Mouse (Mus musculus) layer of hippocampus, adult 2 months (tissue): ENCODE data around the gene Ptpn18. TPM values are rescaled to one million over a fixed set of nuclear protein-coding genes. Genes with fewer than 3 reads are reported as not detected.
"Not testable (repeated sequence)": the region's sequence is repeated elsewhere in the genome, so short reads cannot be mapped to it uniquely, and the experiment has no call there.

ENCODE experiments used
- DNase-seq, 2 experiments: peaks; one replicate each; pipeline ENCODE4 v3.0.0; 2022; ENCODE audit warnings: low spot score in 2 of 2
- H3K27ac ChIP-seq: fragments of 200-600 bp; 2 replicates; pipeline ENCODE4 v1.8.1; 2022
- H3K4me3 ChIP-seq: fragments of 200-600 bp; 2 replicates; pipeline ENCODE4 v1.8.1; 2022; ENCODE audit warnings: mild to moderate bottlenecking
- CTCF ChIP-seq: fragments of 200-600 bp; conservative IDR thresholded peaks from 2 replicates; pipeline ENCODE4 v1.8.1; 2022; ENCODE audit warnings: antibody characterized with exemption, mild to moderate bottlenecking, moderate library complexity
- microRNA-seq, 2 experiments: library from miRNA; unstranded; fragments of <30 nt; microRNA quantifications; one replicate each; pipeline ENCODE4 v1.2.0; 2021
- total RNA-seq, 2 experiments: library from RNA; stranded (reverse); gene quantifications; 2 replicates each; pipeline ENCODE4 v1.2.3; 2021

The Ptpn18 gene
- total RNA-seq, 2 experiments from 2014 or later, result 5.0 to 6.3 TPM

GRCm38 (mm10) chr1:34505970-34506551, 46.5 kb downstream of the Ptpn18 start:
- TF ChIP-seq CTCF, result no peak
- H3K4me3 ChIP-seq, result no peak overlapping the region
- H3K27ac ChIP-seq, result no peak overlapping the region
- no peak for DNase-seq

DNA sequence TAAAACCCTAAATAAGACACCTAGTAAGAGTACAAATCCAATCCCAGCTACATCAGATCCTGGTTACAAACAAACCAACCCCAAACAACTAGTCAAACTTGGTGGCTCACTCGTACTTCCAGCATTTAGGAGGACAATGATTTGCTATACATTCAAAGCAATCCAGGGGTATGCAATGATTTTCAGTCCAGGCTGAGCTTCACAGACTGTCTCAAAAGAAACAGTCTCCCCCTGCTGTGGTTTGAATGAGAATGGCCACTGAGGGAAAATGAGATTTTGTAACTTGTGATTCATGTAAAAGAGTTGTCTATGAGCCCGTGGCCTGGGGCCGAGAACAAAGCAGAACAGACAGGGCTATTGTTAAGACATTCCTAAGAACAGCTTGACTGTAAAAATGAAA, 48.4 kb downstream of the Ptpn18 start:
- DNase-seq, result no peak
- Histone ChIP-seq H3K4me3 (no peak overlapping the region), H3K27ac (no peak overlapping the region)
- TF ChIP-seq CTCF, result no peak

DNA sequence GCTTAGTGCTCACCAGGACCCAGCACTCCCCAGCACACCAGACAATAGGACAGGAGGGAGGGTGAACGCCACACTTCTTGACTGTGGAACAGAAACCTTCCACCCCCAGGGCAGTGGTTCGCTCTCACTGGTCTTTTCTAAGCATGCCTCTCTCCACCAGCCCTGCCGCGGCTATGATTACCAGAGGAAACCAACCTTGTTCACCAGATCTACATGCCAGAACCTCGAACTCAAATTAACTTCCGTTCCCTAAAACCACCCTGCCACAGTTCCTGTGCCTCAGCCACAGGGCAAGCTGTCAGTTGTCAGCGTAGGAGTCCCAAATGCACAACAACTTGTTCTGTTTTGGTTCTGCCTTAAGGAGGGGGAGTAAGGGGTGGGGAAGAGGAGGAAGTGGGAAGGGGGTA, 51.0 kb downstream of the Ptpn18 start:
- no peak for TF ChIP-seq CTCF
- Histone ChIP-seq H3K27ac (no peak overlapping the region), H3K4me3 (no peak overlapping the region)
- DNase-seq, result no peak

- Histone ChIP-seq H3K27ac (no peak overlapping the region), H3K4me3 (no peak overlapping the region)
- peak; percentile 28 to 65 for DNase-seq
- peak; percentile 85 for TF ChIP-seq CTCF
These were observed 51.5 kb downstream of the Ptpn18 start for GRCm38 (mm10) chr1:34511027-34511426.

GRCm38 (mm10) chr1:34513068-34513467, 53.5 kb downstream of the Ptpn18 start:
- H3K4me3 ChIP-seq, result no peak overlapping the region
- peak; percentile 46 for TF ChIP-seq CTCF
- no peak for DNase-seq
- no peak overlapping the region for H3K27ac ChIP-seq

DNA sequence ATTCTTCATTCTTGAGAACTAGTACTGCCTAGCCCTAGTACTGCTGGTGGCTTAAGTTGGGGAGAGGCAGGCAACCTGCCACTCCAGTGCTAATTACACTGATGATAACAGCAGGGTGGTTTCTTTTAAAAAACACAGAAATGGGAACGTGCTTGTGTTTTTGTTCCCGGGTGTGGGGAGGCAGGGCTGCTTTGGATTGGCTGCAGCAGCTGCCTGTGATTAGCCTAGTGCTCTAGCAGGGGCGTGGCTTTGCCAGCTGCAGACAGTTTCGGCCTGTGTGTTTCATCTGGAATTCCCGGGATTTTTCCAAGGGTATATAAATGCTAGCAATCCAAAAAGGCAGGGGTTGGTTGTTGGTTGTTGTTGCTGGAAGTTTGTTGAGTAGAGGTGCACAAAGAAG, 57.0 kb downstream of the Ptpn18 start:
- no peak for DNase-seq
- TF ChIP-seq CTCF, result no peak

DNA sequence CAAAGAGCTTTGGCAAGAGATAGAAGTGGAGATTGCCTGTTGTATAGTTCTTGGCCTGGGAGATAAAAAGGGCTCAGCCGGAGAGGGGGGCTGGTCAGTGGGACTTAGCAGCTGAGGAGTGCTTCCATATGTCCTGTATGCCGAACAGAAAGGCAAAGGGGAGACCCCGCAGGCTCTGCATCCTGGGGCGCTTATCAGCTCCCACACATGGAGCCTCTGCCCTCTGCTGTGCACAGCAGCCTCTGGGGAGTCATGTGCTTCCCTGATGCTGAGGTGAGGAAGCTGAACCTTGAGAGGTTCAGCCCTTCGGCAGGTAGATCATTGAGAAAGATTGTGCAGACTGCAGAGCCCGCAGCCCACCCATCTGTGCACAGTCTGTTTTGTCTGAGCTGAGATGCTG, 57.7 kb downstream of the Ptpn18 start:
- not testable (repeated sequence) for H3K4me3 ChIP-seq, H3K27ac ChIP-seq, DNase-seq

More for the DNA sequence above, 57.0 kb downstream of the Ptpn18 start:
- Histone ChIP-seq H3K4me3 (no peak overlapping the region), H3K27ac (no peak overlapping the region)

GRCm38 (mm10) chr1:34517797-34518196, 58.2 kb downstream of the Ptpn18 start:
- not testable (repeated sequence) for H3K27ac ChIP-seq, DNase-seq, H3K4me3 ChIP-seq

GRCm38 (mm10) chr1:34518259-34518658, 58.7 kb downstream of the Ptpn18 start:
- Histone ChIP-seq H3K27ac (no peak overlapping the region), H3K4me3 (no peak overlapping the region)
- no peak for DNase-seq
- peak; percentile 48 for TF ChIP-seq CTCF

DNA sequence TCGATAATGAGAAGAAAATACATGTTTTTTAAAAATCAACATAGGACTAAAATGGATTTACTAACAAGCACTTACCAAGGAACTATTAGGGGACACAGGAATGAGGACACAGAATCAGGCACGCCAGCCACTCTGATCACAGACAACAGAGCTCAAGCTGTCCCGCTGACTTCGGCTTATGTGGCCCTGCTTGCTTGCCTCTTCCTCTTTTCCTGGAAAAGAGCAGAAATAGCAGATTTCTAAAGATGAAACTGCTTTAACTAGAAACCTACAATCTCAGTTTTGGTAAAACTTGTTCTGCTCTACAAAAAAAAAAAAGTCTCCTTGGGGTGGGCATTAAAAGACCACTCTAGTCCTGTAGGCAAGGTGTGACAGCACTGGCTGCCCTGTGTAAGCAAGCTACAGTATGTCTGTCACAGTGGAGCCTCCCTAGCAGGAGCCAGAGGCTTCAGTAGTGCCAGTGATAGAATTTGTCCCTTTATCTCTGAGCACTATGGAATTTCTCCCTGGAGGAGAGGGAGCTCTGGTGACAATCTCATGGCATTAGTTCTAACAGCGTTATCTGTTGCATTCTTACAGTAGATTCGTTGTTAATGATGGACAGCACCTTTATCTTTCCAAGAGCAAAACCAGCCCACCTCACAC, 62.8 kb downstream of the Ptpn18 start:
- H3K27ac ChIP-seq, result no peak overlapping the region
- no peak overlapping the region for H3K4me3 ChIP-seq
- DNase-seq, result no peak
- TF ChIP-seq CTCF, result no peak

DNA sequence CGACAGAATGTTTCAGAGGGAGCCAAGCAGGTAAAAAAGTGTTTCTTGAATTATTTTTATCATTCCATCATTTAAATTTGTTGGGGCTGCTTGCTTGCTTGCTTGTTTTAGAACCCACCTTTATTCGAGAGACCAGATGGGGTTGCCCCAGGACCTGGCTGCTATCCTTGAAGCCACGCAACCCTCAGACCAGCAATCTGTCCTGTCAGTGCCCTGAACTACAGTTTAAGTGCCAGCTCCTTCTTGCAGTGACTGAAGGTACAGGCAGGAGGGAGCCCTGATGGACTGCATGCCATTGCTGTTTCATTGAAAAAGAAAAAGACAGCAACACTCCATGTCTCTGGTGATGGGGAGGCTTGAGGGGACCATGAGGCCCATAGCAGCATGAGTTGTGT, 63.3 kb downstream of the Ptpn18 start:
- no peak for TF ChIP-seq CTCF
- no peak for DNase-seq
- Histone ChIP-seq H3K4me3 (no peak overlapping the region), H3K27ac (no peak overlapping the region)

DNA sequence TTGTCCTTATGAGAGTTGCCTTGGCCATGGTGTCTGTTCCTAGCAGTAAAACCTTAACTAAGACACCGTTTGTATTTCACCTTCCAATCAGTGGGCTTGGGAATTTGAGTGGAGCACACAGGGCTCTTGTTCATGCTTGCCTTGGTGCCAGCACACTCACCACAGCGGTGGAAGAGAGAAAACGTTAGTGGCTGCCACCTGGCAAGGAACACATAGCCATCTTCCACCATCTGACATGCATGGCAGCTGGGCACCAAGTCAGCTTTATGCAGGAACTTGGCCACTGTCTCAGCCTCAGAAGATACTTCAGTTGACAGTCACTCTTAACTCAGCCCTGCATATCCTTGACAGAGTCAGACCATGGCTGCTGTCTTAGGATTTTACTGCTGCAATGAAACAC, 64.1 kb downstream of the Ptpn18 start:
- H3K4me3 ChIP-seq, result no peak overlapping the region
- no peak overlapping the region for H3K27ac ChIP-seq
- TF ChIP-seq CTCF, result no peak
- no peak for DNase-seq

Small RNAs within 50 kb of the gene (microRNA-seq; reads per million reads assigned to microRNA genes)
- gene Mir5103, result 0 reads per million in 2 experiments

Other genes with a start within 250 kb of the Ptpn18 start
- 10 to 100 TPM; 19.2 to 20.3 TPM for gene Ccdc115, start 20.1 kb upstream of the Ptpn18 start, total RNA-seq
- gene Imp4, start 19.9 kb upstream of the Ptpn18 start, total RNA-seq, result 10 to 100 TPM; 34.5 to 36.6 TPM
- gene Prss39, start 38.6 kb downstream of the Ptpn18 start, total RNA-seq, result not detected
- under 1 TPM in 1 of 2 experiments, not detected in 1; 0.36 TPM for gene Cfc1, start 75.9 kb downstream of the Ptpn18 start, total RNA-seq
- not detected for gene Prss40, start 101.2 kb downstream of the Ptpn18 start, total RNA-seq
- 10 to 100 TPM; 41.0 to 43.8 TPM for gene Amer3, start 119.9 kb downstream of the Ptpn18 start, total RNA-seq